Mouse (Mus musculus) stomach, postnatal 0 days (tissue): ENCODE data around the gene Arl2. TPM values are rescaled to one million over a fixed set of nuclear protein-coding genes. Genes with fewer than 3 reads are reported as not detected.

Experiments
- ATAC-seq: fragments of 200-750 bp; cut with Nextera tagmentation; 2 replicates; pipeline ENCODE4 v1.8.0; 2017; ENCODE audit not compliant: low FRiP score, low TSS enrichment
- DNase-seq: peaks from one replicate; pipeline ENCODE4 v3.0.0-alpha.2; 2016; ENCODE audit warnings: low spot score
- H3K27ac ChIP-seq: fragments of 300-500 bp; sonication (generic); replicated peaks from 2 replicates; pipeline ENCODE4 v1.5.1; 2014; ENCODE audit warnings: mild to moderate bottlenecking, control low read depth
- H3K27me3 ChIP-seq: fragments of 300-500 bp; sonication (generic); 2 replicates; pipeline ENCODE4 v1.6.1; 2014; ENCODE audit warnings: low read length; ENCODE audit not compliant: control insufficient read depth, insufficient read depth
- H3K36me3 ChIP-seq: fragments of 300-500 bp; sonication (generic); 2 replicates; pipeline ENCODE4 v1.6.1; 2014; ENCODE audit warnings: low read length, mixed read lengths; ENCODE audit not compliant: control insufficient read depth, insufficient read depth
- H3K4me1 ChIP-seq: fragments of 300-500 bp; sonication (generic); replicated peaks from 2 replicates; pipeline ENCODE4 v1.6.1; 2014; ENCODE audit warnings: antibody characterized with exemption; ENCODE audit not compliant: control insufficient read depth, insufficient read depth
- H3K4me2 ChIP-seq: fragments of 300-500 bp; sonication (generic); replicated peaks from 2 replicates; pipeline ENCODE4 v1.6.1; 2014; ENCODE audit warnings: low read depth, mild to moderate bottlenecking, control low read depth, moderate library complexity
- H3K4me3 ChIP-seq: fragments of 300-500 bp; sonication (generic); 2 replicates; pipeline ENCODE4 v1.5.1; 2014; ENCODE audit warnings: low read depth, low read length, control low read depth
- H3K9ac ChIP-seq: fragments of 300-500 bp; sonication (generic); 2 replicates; pipeline ENCODE4 v1.6.1; 2014; ENCODE audit warnings: mild to moderate bottlenecking, low read length, control low read depth, mixed read lengths
- H3K9me3 ChIP-seq: fragments of 300-500 bp; sonication (generic); 2 replicates; pipeline ENCODE4 v1.6.1; 2016; ENCODE audit warnings: low read length; ENCODE audit not compliant: control insufficient read depth
- CTCF ChIP-seq: IDR thresholded peaks from 2 replicates; pipeline ENCODE4 v1.5.1; 2016; ENCODE audit warnings: antibody characterized with exemption, low read depth, mild to moderate bottlenecking, moderate library complexity
- EP300 ChIP-seq: optimal IDR thresholded peaks from 2 replicates; pipeline ENCODE3; 2016; ENCODE audit warnings: antibody characterized with exemption
- WGBS: fragments of 180-500 bp; shearing (Covaris S2); extraction: QIAGEN DNeasy Blood & Tissue Kit; methylation state at CpG from one replicate; pipeline ENCODE4 v1.1.7; 2014; 5-methylcytosine and 5-hydroxymethylcytosine counted together
- polyA plus RNA-seq: library from polyadenylated mRNA; unstranded; fragments of >200 nt; fragmentation: Nextera tagmentation; extraction: Ambion mirVana; gene quantifications from 2 replicates; pipeline ENCODE4 v1.2.1, GENCODE M21; 2015

Arl2 gene
- polyA plus RNA-seq, 1 experiment from 2014 or later: 74.0 TPM

DNA sequence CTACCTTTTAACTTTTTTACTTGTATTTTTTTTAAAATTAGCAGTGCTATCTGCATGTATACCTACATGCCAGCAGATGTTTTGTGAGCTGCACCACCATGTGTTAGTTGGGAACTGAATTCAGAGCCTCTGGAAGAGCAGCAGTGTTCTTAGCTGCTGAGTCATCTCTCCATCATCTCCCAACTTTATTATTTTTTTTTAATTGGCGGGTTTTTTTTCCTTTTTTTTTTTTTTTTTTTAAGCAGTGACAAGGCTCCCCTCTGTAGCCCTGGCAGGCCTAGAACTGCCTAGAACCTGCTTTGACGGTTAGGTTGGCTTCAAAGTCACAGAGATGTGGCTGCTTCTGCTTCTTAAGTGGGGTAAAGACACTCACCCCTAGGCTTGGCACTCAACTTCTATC, 16.4 kb downstream of the Arl2 start:
- Histone ChIP-seq H3K27ac (no peak overlapping the region), H3K36me3 (peaks cover 3% of the 10 kb centered on the region; the same call in 1 of the 2 replicates), H3K4me3 (no peak overlapping the region), H3K9me3 (no peaks in the 10 kb centered on the region), H3K4me1 (no peaks in the 10 kb centered on the region), H3K9ac (no peak overlapping the region), H3K4me2 (no peak overlapping the region), H3K27me3 (no peaks in the 10 kb centered on the region)
- ATAC-seq (no peak), DNase-seq (no peak)
- TF ChIP-seq EP300: no peak
- WGBS: 54% methylated on average over 2 of the region's 2 CpGs

DNA sequence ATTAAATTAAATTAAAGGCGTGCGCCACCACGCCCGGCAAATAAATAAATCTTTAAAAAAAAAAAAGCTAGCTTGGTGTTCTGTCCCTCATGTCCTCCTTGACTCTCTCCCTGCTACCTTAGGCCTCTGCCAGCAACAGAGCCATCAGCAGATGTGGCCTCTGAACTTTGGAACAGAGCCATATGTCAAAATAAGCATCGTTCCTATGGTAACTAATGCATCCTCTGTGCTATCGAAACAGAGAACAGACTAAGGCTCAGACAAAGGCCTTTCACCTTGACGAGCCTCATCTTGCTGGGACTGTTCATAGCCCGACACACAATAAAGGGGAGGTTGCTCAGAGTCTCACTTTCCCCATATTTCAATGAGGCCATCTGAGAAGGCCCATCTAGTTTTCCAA, 18.0 kb downstream of the Arl2 start:
- Histone ChIP-seq H3K4me3 (no peak overlapping the region), H3K4me1 (no peaks in the 10 kb centered on the region), H3K27ac (no peak overlapping the region; the same call in 1 of the 2 replicates), H3K27me3 (no peaks in the 10 kb centered on the region), H3K9ac (no peak overlapping the region), H3K36me3 (peaks cover 3% of the 10 kb centered on the region; the same call in 1 of the 2 replicates), H3K9me3 (no peaks in the 10 kb centered on the region), H3K4me2 (no peak overlapping the region)
- ATAC-seq (no peak), DNase-seq (no peak)
- TF ChIP-seq CTCF (no peak), EP300 (no peak)
- 53% methylated on average over 8 of the region's 8 CpGs for WGBS

DNA sequence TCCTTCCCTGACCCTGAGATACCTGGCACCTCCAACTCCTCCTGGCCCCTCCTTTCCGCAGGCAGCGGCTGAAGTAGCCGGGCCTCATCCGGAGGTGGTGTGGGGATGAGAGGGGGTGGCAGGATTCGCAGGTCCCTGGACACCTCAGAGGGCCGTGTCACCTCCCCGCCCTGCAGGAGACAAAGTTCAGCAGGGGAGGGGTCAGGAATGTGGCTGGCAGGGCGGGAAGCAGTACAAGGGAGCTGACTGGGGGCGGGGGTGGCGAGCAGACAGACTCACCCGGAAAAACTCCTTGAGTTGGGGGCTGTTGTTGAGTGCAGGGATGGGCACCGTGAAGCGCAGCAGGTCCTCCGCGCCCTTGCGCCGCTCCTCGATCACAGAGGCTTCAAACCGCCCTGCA, 19.6 kb downstream of the Arl2 start:
- H3K9me3 ChIP-seq: no peaks in the 10 kb centered on the region
- WGBS: 43% methylated on average over 19 of the region's 19 CpGs
- no peak overlapping the region for H3K9ac ChIP-seq
- H3K4me2 ChIP-seq: no peak overlapping the region
- TF ChIP-seq EP300 (no peak), CTCF (no peak)
- DNase-seq (no peak), ATAC-seq (no peak)
- H3K27me3 ChIP-seq: no peaks in the 10 kb centered on the region
- no peak overlapping the region for H3K4me3 ChIP-seq
- H3K27ac ChIP-seq: no peak overlapping the region
- no peaks in the 10 kb centered on the region for H3K4me1 ChIP-seq
- peaks cover 3% of the 10 kb centered on the region; the same call in 1 of the 2 replicates for H3K36me3 ChIP-seq

GRCm38 (mm10) chr19:6118677-6119185, 22.6 kb downstream of the Arl2 start:
- Histone ChIP-seq H3K4me3 (peak overlapping the region; percentile 78), H3K9ac (0 out of 2 replicates have a peak overlapping the region, but pooled peaks have one; percentile 31), H3K4me2 (peak overlapping the region; percentile 97), H3K27ac (peak overlapping the region; percentile 95), H3K36me3 (peaks cover 18% of the 10 kb centered on the region), H3K4me1 (no peaks in the 10 kb centered on the region), H3K9me3 (no peaks in the 10 kb centered on the region), H3K27me3 (no peaks in the 10 kb centered on the region)
- no peak for DNase-seq
- under 1% methylated on average over 8 of the region's 8 CpGs for WGBS
- TF ChIP-seq EP300 (no peak), CTCF (no peak)
- ATAC-seq: peak; percentile 48

- DNase-seq: peak; percentile 92
These were observed 23.2 kb downstream of the Arl2 start, which contains the start of gene Sac3d1 for GRCm38 (mm10) chr19:6117986-6118676. Gene Sac3d1 (minus strand): TSS chr19:6118650.

More at GRCm38 (mm10) chr19:6117986-6118676, 23.2 kb downstream of the Arl2 start, which contains the start of gene Sac3d1:
- no peaks in the 10 kb centered on the region for H3K27me3 ChIP-seq
- H3K36me3 ChIP-seq: peaks cover 18% of the 10 kb centered on the region
- H3K4me3 ChIP-seq: peak within 1 kb of the TSS; percentile 78
- no peaks in the 10 kb centered on the region for H3K4me1 ChIP-seq
- TF ChIP-seq EP300 (no peak), CTCF (peak; percentile 11; the same call in 1 of the 2 replicates)
- peak within 1 kb of the TSS; percentile 74 for H3K9ac ChIP-seq
- H3K4me2 ChIP-seq: peak within 1 kb of the TSS; percentile 97
- ATAC-seq: peak; percentile 85
- peak within 1 kb of the TSS; percentile 95 for H3K27ac ChIP-seq
- H3K9me3 ChIP-seq: no peaks in the 10 kb centered on the region
- under 1% methylated on average over 77 of the region's 77 CpGs for WGBS
